Mouse (Mus musculus): Measurements from ENCODE around the gene Pgm5. TPM values are rescaled to one million over a fixed set of nuclear protein-coding genes. Genes with fewer than 3 reads are reported as not detected.

Pgm5 gene
- polyA plus RNA-seq, 1 experiment = 2.4 TPM

DNA sequence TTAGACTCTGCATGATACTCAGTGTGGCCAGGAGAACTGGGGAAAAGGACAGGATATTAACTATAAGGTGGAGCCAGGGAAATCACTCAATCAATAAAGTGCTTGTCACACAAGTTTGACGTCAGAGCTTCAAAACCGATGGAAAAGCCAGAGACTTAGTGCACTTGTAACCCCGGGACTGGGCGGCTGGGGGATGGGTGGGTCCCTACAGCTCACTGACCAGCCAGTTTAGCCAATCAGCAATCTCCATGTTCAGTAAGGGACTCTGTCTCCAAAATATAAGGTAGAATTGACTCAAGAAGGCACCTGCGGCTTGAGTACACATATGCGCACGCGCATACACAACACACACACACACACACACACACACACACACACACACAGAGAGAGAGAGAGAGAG, 213.6 kb downstream of the Pgm5 start:
- no peak for TF ChIP-seq CTCF (IDR thresholded peaks at IDR 0.05; ENCODE audit: control insufficient read depth, insufficient read depth, low read length)
- 86% methylated on average over 8 of the region's 8 CpGs for WGBS
- H3K4me1 ChIP-seq (ENCODE audit: control insufficient read depth, insufficient read depth, low read length) = no peaks in the 10 kb centered on the region; the same call in 1 of the 2 replicates
- H3K4me3 ChIP-seq (replicated peaks; ENCODE audit: control insufficient read depth, low read depth, low read length) = no peak overlapping the region
- no peak overlapping the region for H3K27ac ChIP-seq (ENCODE audit: control insufficient read depth, insufficient read depth, low read depth, low read length, poor library complexity)

DNA sequence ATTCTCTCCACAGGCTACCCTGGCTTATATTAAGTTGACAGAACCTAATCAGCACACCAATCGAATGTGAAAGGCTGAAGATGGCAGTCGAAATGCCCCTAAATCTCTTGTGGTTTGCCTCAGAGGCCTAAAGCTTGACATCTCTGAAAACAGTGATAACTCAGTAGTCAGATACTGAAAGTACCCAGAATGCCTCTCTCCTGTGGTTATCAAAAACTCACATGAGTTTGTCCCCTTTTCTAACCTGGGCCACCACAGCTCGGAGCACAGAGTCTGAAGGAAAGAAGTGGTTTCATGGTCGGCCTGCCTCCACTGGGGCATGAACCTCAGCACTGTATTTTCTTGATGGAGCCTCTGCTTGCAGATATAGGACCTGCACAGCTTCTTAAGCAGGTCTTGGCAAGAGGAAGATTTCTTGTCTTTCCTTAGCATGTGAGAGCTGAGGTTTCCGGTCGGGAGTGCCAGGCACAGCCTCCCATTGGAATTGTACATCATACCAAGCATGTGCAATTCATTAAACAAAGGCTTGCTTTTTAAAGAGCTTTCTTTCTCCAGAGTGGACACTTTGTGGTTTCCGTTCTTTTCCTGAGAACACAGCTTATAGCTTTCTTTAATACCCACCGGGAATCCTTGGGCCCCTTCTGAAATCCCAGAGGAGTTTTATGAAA, 215.4 kb downstream of the Pgm5 start:
- 44% methylated on average over 8 of the region's 8 CpGs for WGBS
- Histone ChIP-seq H3K4me1 (ENCODE audit: control insufficient read depth, insufficient read depth, low read length) (no peaks in the 10 kb centered on the region; the same call in 1 of the 2 replicates), H3K27ac (ENCODE audit: control insufficient read depth, insufficient read depth, low read depth, low read length, poor library complexity) (no peak overlapping the region), H3K4me3 (replicated peaks; ENCODE audit: control insufficient read depth, low read depth, low read length) (no peak overlapping the region)
- TF ChIP-seq CTCF (IDR thresholded peaks at IDR 0.05; ENCODE audit: control insufficient read depth, insufficient read depth, low read length) (no peak), POLR2A (IDR thresholded peaks at IDR 0.05; ENCODE audit: borderline replicate concordance, control insufficient read depth, low read depth, low read length) (no peak)

- Histone ChIP-seq H3K27ac (ENCODE audit: control insufficient read depth, insufficient read depth, low read depth, low read length, poor library complexity) (no peak overlapping the region), H3K4me3 (replicated peaks; ENCODE audit: control insufficient read depth, low read depth, low read length) (no peak overlapping the region), H3K4me1 (ENCODE audit: control insufficient read depth, insufficient read depth, low read length) (no peaks in the 10 kb centered on the region; the same call in 1 of the 2 replicates)
- no peak for TF ChIP-seq CTCF (IDR thresholded peaks at IDR 0.05; ENCODE audit: control insufficient read depth, insufficient read depth, low read length)
- TF ChIP-seq POLR2A (IDR thresholded peaks at IDR 0.05; ENCODE audit: borderline replicate concordance, control insufficient read depth, low read depth, low read length) = no peak
- WGBS = 79% methylated on average over 10 of the region's 10 CpGs
Measured at GRCm38 (mm10) chr19:24644971-24645370, 216.7 kb downstream of the Pgm5 start.

GRCm38 (mm10) chr19:24640982-24641381, 220.7 kb downstream of the Pgm5 start:
- 62% methylated on average over 6 of the region's 6 CpGs for WGBS
- no peak for TF ChIP-seq POLR2A (IDR thresholded peaks at IDR 0.05; ENCODE audit: borderline replicate concordance, control insufficient read depth, low read depth, low read length)
- no peak for TF ChIP-seq CTCF (IDR thresholded peaks at IDR 0.05; ENCODE audit: control insufficient read depth, insufficient read depth, low read length)
- no peak overlapping the region for H3K4me3 ChIP-seq (replicated peaks; ENCODE audit: control insufficient read depth, low read depth, low read length)
- H3K4me1 ChIP-seq (ENCODE audit: control insufficient read depth, insufficient read depth, low read length) = no peaks in the 10 kb centered on the region
- no peak overlapping the region for H3K27ac ChIP-seq (ENCODE audit: control insufficient read depth, insufficient read depth, low read depth, low read length, poor library complexity)

- 82% methylated on average over 6 of the region's 6 CpGs for WGBS
- Histone ChIP-seq H3K4me1 (ENCODE audit: control insufficient read depth, insufficient read depth, low read length) (no peaks in the 10 kb centered on the region), H3K4me3 (replicated peaks; ENCODE audit: control insufficient read depth, low read depth, low read length) (no peak overlapping the region), H3K27ac (ENCODE audit: control insufficient read depth, insufficient read depth, low read depth, low read length, poor library complexity) (no peak overlapping the region)
- TF ChIP-seq POLR2A (IDR thresholded peaks at IDR 0.05; ENCODE audit: borderline replicate concordance, control insufficient read depth, low read depth, low read length) = no peak
- no peak for TF ChIP-seq CTCF (IDR thresholded peaks at IDR 0.05; ENCODE audit: control insufficient read depth, insufficient read depth, low read length)
Measured at GRCm38 (mm10) chr19:24637988-24638387, 223.7 kb downstream of the Pgm5 start.

GRCm38 (mm10) chr19:24636616-24637015, 225.0 kb downstream of the Pgm5 start:
- Histone ChIP-seq H3K4me1 (ENCODE audit: control insufficient read depth, insufficient read depth, low read length) (no peaks in the 10 kb centered on the region), H3K4me3 (replicated peaks; ENCODE audit: control insufficient read depth, low read depth, low read length) (no peak overlapping the region), H3K27ac (ENCODE audit: control insufficient read depth, insufficient read depth, low read depth, low read length, poor library complexity) (no peak overlapping the region)
- TF ChIP-seq CTCF (IDR thresholded peaks at IDR 0.05; ENCODE audit: control insufficient read depth, insufficient read depth, low read length) (no peak), POLR2A (IDR thresholded peaks at IDR 0.05; ENCODE audit: borderline replicate concordance, control insufficient read depth, low read depth, low read length) (no peak)
- WGBS = 24% methylated on average over 10 of the region's 10 CpGs

GRCm38 (mm10) chr19:24634602-24635001, 227.1 kb downstream of the Pgm5 start:
- Histone ChIP-seq H3K4me3 (replicated peaks; ENCODE audit: control insufficient read depth, low read depth, low read length) (no peak overlapping the region), H3K27ac (ENCODE audit: control insufficient read depth, insufficient read depth, low read depth, low read length, poor library complexity) (no peak overlapping the region), H3K4me1 (ENCODE audit: control insufficient read depth, insufficient read depth, low read length) (no peaks in the 10 kb centered on the region)
- 1% methylated on average over 7 of the region's 7 CpGs for WGBS
- TF ChIP-seq POLR2A (IDR thresholded peaks at IDR 0.05; ENCODE audit: borderline replicate concordance, control insufficient read depth, low read depth, low read length) = no peak
- peak; percentile 83 for TF ChIP-seq CTCF (IDR thresholded peaks at IDR 0.05; ENCODE audit: control insufficient read depth, insufficient read depth, low read length)

Other genes with a start within 250 kb of the Pgm5 start
- 0.40 TPM in 1 of 2 replicates, not detected in the other for gene Tmem252, start 187.8 kb downstream of the Pgm5 start, polyA plus RNA-seq (2011; ENCODE audit: insufficient read depth, insufficient read length, low replicate concordance, missing spikeins)
- 41.2 and 58.8 TPM in 2 replicates for gene Gm10053, start 13.8 kb upstream of the Pgm5 start, polyA plus RNA-seq (2011; ENCODE audit: insufficient read depth, insufficient read length, low replicate concordance, missing spikeins)
- 0.83 TPM in 1 of 2 replicates, not detected in the other for gene Foxd4, start 39.3 kb upstream of the Pgm5 start, polyA plus RNA-seq (2011; ENCODE audit: insufficient read depth, insufficient read length, low replicate concordance, missing spikeins)
- gene Cbwd1, start 99.8 kb upstream of the Pgm5 start, polyA plus RNA-seq (2011; ENCODE audit: insufficient read depth, insufficient read length, low replicate concordance, missing spikeins) = 2.7 and 7.5 TPM in 2 replicates
- gene Dock8, start 137.7 kb upstream of the Pgm5 start, polyA plus RNA-seq (2011; ENCODE audit: insufficient read depth, insufficient read length, low replicate concordance, missing spikeins) = 16.9 and 40.8 TPM in 2 replicates